Mouse (Mus musculus): ENCODE results near the gene Defb28. TPM values are rescaled to one million over a fixed set of nuclear protein-coding genes. Genes with fewer than 3 reads are reported as not detected.
A peak's percentile ranks its signal among the peaks of the same experiment; 100 is the strongest.

The Defb28 gene
- polyA plus RNA-seq, 1 experiment from 2014 or later: not detected

GRCm38 (mm10) chr2:152511592-152511991, 6.5 kb upstream of the Defb28 start, which contains the start of gene Defb26:
Gene Defb26, minus strand, starts transcription at chr2:152511692.
- WGBS: 54% methylated on average over 1 of the region's 1 CpGs
- Histone ChIP-seq H3K4me2 (no peak within 1 kb of the TSS), H3K4me1 (replicated peaks) (no peaks in the 10 kb centered on the region), H3K9ac (no peak within 1 kb of the TSS), H3K9me3 (no peaks in the 10 kb centered on the region), H3K27me3 (no peaks in the 10 kb centered on the region), H3K4me3 (no peak within 1 kb of the TSS), H3K27ac (replicated peaks) (no peak within 1 kb of the TSS), H3K36me3 (no peaks in the 10 kb centered on the region)
- no peak for ATAC-seq (ENCODE audit: low FRiP score, low read depth)

GRCm38 (mm10) chr2:152516084-152516483, 2.0 kb upstream of the Defb28 start:
- 68% methylated on average over 4 of the region's 4 CpGs for WGBS
- ATAC-seq (ENCODE audit: low FRiP score, low read depth): no peak

GRCm38 (mm10) chr2:152539944-152540710, 22.1 kb downstream of the Defb28 start, which contains the start of gene Defb29:
Gene Defb29, minus strand, starts transcription at chr2:152540098.
- H3K4me3 ChIP-seq: no peak within 1 kb of the TSS
- no peaks in the 10 kb centered on the region for H3K27me3 ChIP-seq
- no peak within 1 kb of the TSS for H3K27ac ChIP-seq (replicated peaks)
- H3K36me3 ChIP-seq: no peaks in the 10 kb centered on the region
- 56% methylated on average over 13 of the region's 13 CpGs for WGBS
- no peak for ATAC-seq (ENCODE audit: low FRiP score, low read depth)
- H3K4me1 ChIP-seq (replicated peaks): no peaks in the 10 kb centered on the region
- no peaks in the 10 kb centered on the region for H3K9me3 ChIP-seq
- no peak within 1 kb of the TSS for H3K9ac ChIP-seq
- no peak within 1 kb of the TSS for H3K4me2 ChIP-seq

More at GRCm38 (mm10) chr2:152516084-152516483, 2.0 kb upstream of the Defb28 start:
- Histone ChIP-seq H3K9me3 (no peaks in the 10 kb centered on the region), H3K9ac (no peak overlapping the region), H3K4me3 (no peak overlapping the region), H3K27ac (replicated peaks) (no peak overlapping the region), H3K4me2 (no peak overlapping the region), H3K27me3 (no peaks in the 10 kb centered on the region), H3K36me3 (no peaks in the 10 kb centered on the region), H3K4me1 (replicated peaks) (no peaks in the 10 kb centered on the region)

- Histone ChIP-seq H3K27me3 (no peaks in the 10 kb centered on the region), H3K4me2 (no peak overlapping the region), H3K4me3 (no peak overlapping the region), H3K27ac (replicated peaks) (no peak overlapping the region), H3K36me3 (no peaks in the 10 kb centered on the region), H3K4me1 (replicated peaks) (no peaks in the 10 kb centered on the region), H3K9ac (no peak overlapping the region), H3K9me3 (no peaks in the 10 kb centered on the region)
- no peak for ATAC-seq (ENCODE audit: low FRiP score, low read depth)
- 90% methylated on average over 9 of the region's 9 CpGs for WGBS
Measured at GRCm38 (mm10) chr2:152541979-152542378, 23.9 kb downstream of the Defb28 start.

- H3K27me3 ChIP-seq: no peaks in the 10 kb centered on the region
- no peak overlapping the region for H3K4me3 ChIP-seq
- no peaks in the 10 kb centered on the region for H3K36me3 ChIP-seq
- no peak overlapping the region for H3K27ac ChIP-seq (replicated peaks)
- 82% methylated on average over 2 of the region's 2 CpGs for WGBS
- ATAC-seq (ENCODE audit: low FRiP score, low read depth): no peak
- no peaks in the 10 kb centered on the region for H3K9me3 ChIP-seq
- no peaks in the 10 kb centered on the region for H3K4me1 ChIP-seq (replicated peaks)
- no peak overlapping the region for H3K9ac ChIP-seq
- H3K4me2 ChIP-seq: no peak overlapping the region
Measured at GRCm38 (mm10) chr2:152542897-152543296, 24.8 kb downstream of the Defb28 start.

- H3K27ac ChIP-seq (replicated peaks): no peak overlapping the region
- WGBS: 80% methylated on average over 4 of the region's 4 CpGs
- no peaks in the 10 kb centered on the region for H3K36me3 ChIP-seq
- H3K4me1 ChIP-seq (replicated peaks): no peaks in the 10 kb centered on the region
- no peak overlapping the region for H3K9ac ChIP-seq
- no peaks in the 10 kb centered on the region for H3K27me3 ChIP-seq
- no peak overlapping the region for H3K4me3 ChIP-seq
- H3K9me3 ChIP-seq: no peaks in the 10 kb centered on the region
- H3K4me2 ChIP-seq: no peak overlapping the region
- ATAC-seq (ENCODE audit: low FRiP score, low read depth): no peak
Measured at GRCm38 (mm10) chr2:152543478-152543877, 25.4 kb downstream of the Defb28 start.

GRCm38 (mm10) chr2:152544691-152545090, 26.6 kb downstream of the Defb28 start:
- Histone ChIP-seq H3K27ac (replicated peaks) (no peak overlapping the region), H3K27me3 (no peaks in the 10 kb centered on the region), H3K9ac (no peak overlapping the region), H3K4me1 (replicated peaks) (no peaks in the 10 kb centered on the region), H3K36me3 (no peaks in the 10 kb centered on the region), H3K4me3 (no peak overlapping the region), H3K4me2 (no peak overlapping the region), H3K9me3 (no peaks in the 10 kb centered on the region)
- 19% methylated on average over 4 of the region's 4 CpGs for WGBS
- ATAC-seq (ENCODE audit: low FRiP score, low read depth): no peak

GRCm38 (mm10) chr2:152548124-152548523, 30.1 kb downstream of the Defb28 start:
- H3K36me3 ChIP-seq: no peaks in the 10 kb centered on the region
- H3K27me3 ChIP-seq: no peaks in the 10 kb centered on the region
- H3K9ac ChIP-seq: no peak overlapping the region
- H3K4me1 ChIP-seq (replicated peaks): no peaks in the 10 kb centered on the region
- no peak overlapping the region for H3K4me2 ChIP-seq
- no peak overlapping the region for H3K27ac ChIP-seq (replicated peaks)
- WGBS: 64% methylated on average over 5 of the region's 5 CpGs
- H3K9me3 ChIP-seq: no peaks in the 10 kb centered on the region
- H3K4me3 ChIP-seq: no peak overlapping the region
- ATAC-seq (ENCODE audit: low FRiP score, low read depth): no peak

GRCm38 (mm10) chr2:152553774-152554423, 35.8 kb downstream of the Defb28 start:
- no peaks in the 10 kb centered on the region for H3K4me1 ChIP-seq (replicated peaks)
- H3K27ac ChIP-seq (replicated peaks): no peak overlapping the region
- H3K9ac ChIP-seq: 0 out of 2 replicates have a peak overlapping the region, but pooled peaks have one; percentile 13
- H3K36me3 ChIP-seq: no peaks in the 10 kb centered on the region
- H3K4me2 ChIP-seq: peak overlapping the region; percentile 50
- ATAC-seq (ENCODE audit: low FRiP score, low read depth): peak; percentile 45; the same call in 1 of the 2 replicates
- H3K4me3 ChIP-seq: peak overlapping the region; percentile 17; the same call in 1 of the 2 replicates
- H3K27me3 ChIP-seq: no peaks in the 10 kb centered on the region
- no peaks in the 10 kb centered on the region for H3K9me3 ChIP-seq
- 16% methylated on average over 16 of the region's 16 CpGs for WGBS

GRCm38 (mm10) chr2:152556655-152557054, 38.6 kb downstream of the Defb28 start:
- ATAC-seq (ENCODE audit: low FRiP score, low read depth): no peak
- Histone ChIP-seq H3K36me3 (no peaks in the 10 kb centered on the region), H3K27me3 (no peaks in the 10 kb centered on the region), H3K9ac (no peak overlapping the region), H3K9me3 (no peaks in the 10 kb centered on the region), H3K4me1 (replicated peaks) (no peaks in the 10 kb centered on the region), H3K27ac (replicated peaks) (no peak overlapping the region), H3K4me3 (no peak overlapping the region), H3K4me2 (no peak overlapping the region)
- 89% methylated on average over 7 of the region's 7 CpGs for WGBS

GRCm38 (mm10) chr2:152569038-152569437, 51.0 kb downstream of the Defb28 start, which contains the start of gene Gm17416:
Gene Gm17416, plus strand, starts transcription at chr2:152569338.
- Histone ChIP-seq H3K9me3 (no peaks in the 10 kb centered on the region), H3K9ac (no peak within 1 kb of the TSS), H3K4me3 (no peak within 1 kb of the TSS), H3K27ac (replicated peaks) (no peak within 1 kb of the TSS), H3K4me1 (replicated peaks) (no peaks in the 10 kb centered on the region), H3K4me2 (no peak within 1 kb of the TSS), H3K27me3 (no peaks in the 10 kb centered on the region), H3K36me3 (no peaks in the 10 kb centered on the region)
- ATAC-seq (ENCODE audit: low FRiP score, low read depth): no peak
- 88% methylated on average over 5 of the region's 5 CpGs for WGBS

GRCm38 (mm10) chr2:152569881-152570280, 51.8 kb downstream of the Defb28 start:
- H3K4me3 ChIP-seq: no peak overlapping the region
- H3K27me3 ChIP-seq: no peaks in the 10 kb centered on the region
- 83% methylated on average over 4 of the region's 4 CpGs for WGBS
- H3K9me3 ChIP-seq: no peaks in the 10 kb centered on the region
- H3K4me1 ChIP-seq (replicated peaks): no peaks in the 10 kb centered on the region
- no peaks in the 10 kb centered on the region for H3K36me3 ChIP-seq
- H3K27ac ChIP-seq (replicated peaks): no peak overlapping the region
- H3K9ac ChIP-seq: no peak overlapping the region
- no peak for ATAC-seq (ENCODE audit: low FRiP score, low read depth)
- H3K4me2 ChIP-seq: no peak overlapping the region

All from hindbrain, embryonic 15.5 days (tissue).